Mouse (Mus musculus) activated CD4-positive, CD25-positive, alpha-beta regulatory T cell, adult 4 months (primary cell): ENCODE data around the gene Cfap58. TPM values are rescaled to one million over a fixed set of nuclear protein-coding genes. Genes with fewer than 3 reads are reported as not detected.

Experiments
- ATAC-seq: one replicate; pipeline ENCODE4 v1.8.0; 2017
- polyA plus RNA-seq, 2 experiments: library from polyadenylated mRNA; unstranded; fragments of 100-300 nt; shearing (Covaris generic); gene quantifications; one replicate each; pipeline ENCODE4 v1.2.1; 2017

Gene Cfap58
- under 1 TPM in 1 of 2 experiments, not detected in 1; 0.37 TPM for polyA plus RNA-seq

GRCm38 (mm10) chr19:47937443-47938406, at the start of gene Cfap58:
Cfap58 (plus strand) TSS chr19:47937675.
- peak; percentile 91 for ATAC-seq

- ATAC-seq, result peak; percentile 10
Observed at GRCm38 (mm10) chr19:47888037-47888436, 49.4 kb upstream of the Cfap58 start.

GRCm38 (mm10) chr19:47890489-47891130, 46.9 kb upstream of the Cfap58 start:
- peak; percentile 57 for ATAC-seq

GRCm38 (mm10) chr19:47891562-47892312, 45.7 kb upstream of the Cfap58 start:
- ATAC-seq, result no peak

- ATAC-seq, result no peak
Observed at GRCm38 (mm10) chr19:47893092-47893491, 44.4 kb upstream of the Cfap58 start.

- peak; percentile 79 for ATAC-seq
Observed at GRCm38 (mm10) chr19:47898472-47899079, 38.9 kb upstream of the Cfap58 start.

- no peak for ATAC-seq
Observed at GRCm38 (mm10) chr19:47900012-47900411, 37.5 kb upstream of the Cfap58 start.

GRCm38 (mm10) chr19:47900558-47900957, 36.9 kb upstream of the Cfap58 start:
- ATAC-seq, result no peak

GRCm38 (mm10) chr19:47902316-47903201, 34.9 kb upstream of the Cfap58 start:
- ATAC-seq, result no peak

- no peak for ATAC-seq
Observed at GRCm38 (mm10) chr19:47903679-47904078, 33.8 kb upstream of the Cfap58 start.

GRCm38 (mm10) chr19:47905081-47905480, 32.4 kb upstream of the Cfap58 start:
- no peak for ATAC-seq

- no peak for ATAC-seq
Observed at GRCm38 (mm10) chr19:47905603-47906002, 31.9 kb upstream of the Cfap58 start.

GRCm38 (mm10) chr19:47907596-47907995, 29.9 kb upstream of the Cfap58 start:
- ATAC-seq, result no peak

GRCm38 (mm10) chr19:47908961-47909371, 28.5 kb upstream of the Cfap58 start:
- no peak for ATAC-seq

- peak; percentile 40 for ATAC-seq
Observed at GRCm38 (mm10) chr19:47909387-47910116, 27.9 kb upstream of the Cfap58 start.

GRCm38 (mm10) chr19:47910117-47910618, 27.3 kb upstream of the Cfap58 start:
- peak; percentile 79 for ATAC-seq

- ATAC-seq, result peak; percentile 7
Observed at GRCm38 (mm10) chr19:47910751-47911150, 26.7 kb upstream of the Cfap58 start.

GRCm38 (mm10) chr19:47913344-47913743, 24.1 kb upstream of the Cfap58 start:
- no peak for ATAC-seq

- no peak for ATAC-seq
Observed at GRCm38 (mm10) chr19:47914191-47914590, 23.3 kb upstream of the Cfap58 start.

GRCm38 (mm10) chr19:47915251-47915650, 22.2 kb upstream of the Cfap58 start:
- ATAC-seq, result peak; percentile 24
